Mouse (Mus musculus) neural tube, embryonic 15.5 days (tissue): ENCODE measurements around the gene Ctsh. TPM values are rescaled to one million over a fixed set of nuclear protein-coding genes. Genes with fewer than 3 reads are reported as not detected.
A peak's percentile ranks its signal among the peaks of the same experiment; 100 is the strongest.

ENCODE experiments used
- ATAC-seq: fragments of 200-750 bp; cut with Nextera tagmentation; 2 replicates; pipeline ENCODE4 v1.8.0; 2017; ENCODE audit warnings: mild to moderate bottlenecking, moderate TSS enrichment, moderate library complexity; ENCODE audit not compliant: low FRiP score
- H3K27ac ChIP-seq: fragments of 300-500 bp; sonication (generic); replicated peaks from 2 replicates; pipeline ENCODE4 v1.5.1; 2015; ENCODE audit warnings: mild to moderate bottlenecking, inconsistent platforms
- H3K27me3 ChIP-seq: fragments of 300-500 bp; sonication (generic); replicated peaks from 2 replicates; pipeline ENCODE4 v1.6.1; 2015; ENCODE audit warnings: inconsistent platforms
- H3K36me3 ChIP-seq: fragments of 300-500 bp; sonication (generic); 2 replicates; pipeline ENCODE4 v1.6.1; 2015; ENCODE audit warnings: inconsistent platforms
- H3K4me1 ChIP-seq: fragments of 300-500 bp; sonication (generic); 2 replicates; pipeline ENCODE4 v1.6.1; 2015; ENCODE audit warnings: inconsistent platforms
- H3K4me2 ChIP-seq: fragments of 300-500 bp; sonication (generic); 2 replicates; pipeline ENCODE4 v1.6.1; 2015; ENCODE audit warnings: inconsistent platforms, mild to moderate bottlenecking, moderate library complexity
- H3K4me3 ChIP-seq: fragments of 300-500 bp; sonication (generic); replicated peaks from 2 replicates; pipeline ENCODE4 v1.5.1; 2015; ENCODE audit warnings: mild to moderate bottlenecking, inconsistent platforms
- H3K9ac ChIP-seq: fragments of 300-500 bp; sonication (generic); replicated peaks from 2 replicates; pipeline ENCODE4 v1.6.1; 2015; ENCODE audit warnings: mild to moderate bottlenecking, inconsistent platforms
- H3K9me3 ChIP-seq: fragments of 300-500 bp; sonication (generic); replicated peaks from 2 replicates; pipeline ENCODE4 v1.6.1; 2016; ENCODE audit warnings: inconsistent platforms
- WGBS: fragments of 180-500 bp; shearing (Covaris S2); methylation state at CpG from one replicate; pipeline ENCODE4 v1.1.7; 2015; ENCODE audit warnings: mixed read lengths; 5-methylcytosine and 5-hydroxymethylcytosine counted together
- polyA plus RNA-seq: library from polyadenylated mRNA; unstranded; fragments of >200 nt; fragmentation: Nextera tagmentation; extraction: Ambion mirVana; gene quantifications from 2 replicates; pipeline ENCODE4 v1.2.1, GENCODE M21; 2015

Gene Ctsh
- polyA plus RNA-seq: 41.7 and 48.1 TPM in 2 replicates

- H3K4me3 ChIP-seq: peak within 1 kb of the TSS; percentile 41
- no peaks in the 10 kb centered on the region; the same call in 1 of the 2 replicates for H3K27me3 ChIP-seq
- peak within 1 kb of the TSS; percentile 76 for H3K4me2 ChIP-seq
- WGBS: 84% methylated on average over 2 of the region's 2 CpGs
- no peaks in the 10 kb centered on the region for H3K36me3 ChIP-seq
- no peak for ATAC-seq
- no peak within 1 kb of the TSS for H3K27ac ChIP-seq
- H3K9me3 ChIP-seq: no peaks in the 10 kb centered on the region
- peak within 1 kb of the TSS; percentile 34 for H3K9ac ChIP-seq
- H3K4me1 ChIP-seq: peaks cover 11% of the 10 kb centered on the region
Measured at GRCm38 (mm10) chr9:90053852-90054251, at the start of gene Ctsh. Gene Ctsh, plus strand, starts transcription at chr9:90054152.

- no peaks in the 10 kb centered on the region for H3K4me1 ChIP-seq
- 92% methylated on average over 3 of the region's 3 CpGs for WGBS
- no peak overlapping the region for H3K4me3 ChIP-seq
- no peak overlapping the region for H3K9ac ChIP-seq
- no peaks in the 10 kb centered on the region for H3K27me3 ChIP-seq
- H3K27ac ChIP-seq: no peak overlapping the region
- ATAC-seq: no peak
- no peak overlapping the region for H3K4me2 ChIP-seq
- no peaks in the 10 kb centered on the region for H3K9me3 ChIP-seq
- no peaks in the 10 kb centered on the region for H3K36me3 ChIP-seq
Measured at GRCm38 (mm10) chr9:90006432-90006831, 47.5 kb upstream of the Ctsh start.

GRCm38 (mm10) chr9:90007094-90007493 is 46.9 kb upstream of the Ctsh start:
- Histone ChIP-seq H3K36me3 (no peaks in the 10 kb centered on the region), H3K4me2 (no peak overlapping the region), H3K27ac (no peak overlapping the region), H3K9me3 (no peaks in the 10 kb centered on the region), H3K9ac (no peak overlapping the region), H3K27me3 (no peaks in the 10 kb centered on the region), H3K4me1 (no peaks in the 10 kb centered on the region), H3K4me3 (no peak overlapping the region)
- 18% methylated on average over 2 of the region's 2 CpGs for WGBS
- ATAC-seq: no peak

GRCm38 (mm10) chr9:90008138-90008537 is 45.8 kb upstream of the Ctsh start:
- ATAC-seq: no peak
- H3K4me1 ChIP-seq: no peaks in the 10 kb centered on the region
- WGBS: 91% methylated on average over 6 of the region's 6 CpGs

GRCm38 (mm10) chr9:90011849-90012248 is 42.1 kb upstream of the Ctsh start:
- no peak overlapping the region for H3K4me2 ChIP-seq
- no peak overlapping the region for H3K4me3 ChIP-seq
- no peaks in the 10 kb centered on the region for H3K27me3 ChIP-seq
- no peak for ATAC-seq
- WGBS: 69% methylated on average over 2 of the region's 2 CpGs
- H3K9me3 ChIP-seq: no peaks in the 10 kb centered on the region
- H3K36me3 ChIP-seq: no peaks in the 10 kb centered on the region
- H3K4me1 ChIP-seq: no peaks in the 10 kb centered on the region
- no peak overlapping the region for H3K27ac ChIP-seq
- no peak overlapping the region for H3K9ac ChIP-seq

More at GRCm38 (mm10) chr9:90008138-90008537, 45.8 kb upstream of the Ctsh start:
- Histone ChIP-seq H3K4me2 (no peak overlapping the region), H3K9ac (no peak overlapping the region), H3K36me3 (no peaks in the 10 kb centered on the region), H3K4me3 (no peak overlapping the region), H3K9me3 (no peaks in the 10 kb centered on the region), H3K27ac (no peak overlapping the region), H3K27me3 (no peaks in the 10 kb centered on the region)

GRCm38 (mm10) chr9:90014649-90015048 is 39.3 kb upstream of the Ctsh start:
- Histone ChIP-seq H3K4me1 (no peaks in the 10 kb centered on the region), H3K36me3 (no peaks in the 10 kb centered on the region), H3K9ac (no peak overlapping the region), H3K4me3 (no peak overlapping the region), H3K4me2 (no peak overlapping the region), H3K27me3 (no peaks in the 10 kb centered on the region), H3K27ac (no peak overlapping the region), H3K9me3 (no peaks in the 10 kb centered on the region)
- ATAC-seq: no peak
- WGBS: 92% methylated on average over 3 of the region's 3 CpGs

GRCm38 (mm10) chr9:90016204-90016603 is 37.7 kb upstream of the Ctsh start:
- Histone ChIP-seq H3K27ac (no peak overlapping the region), H3K4me1 (no peaks in the 10 kb centered on the region), H3K27me3 (no peaks in the 10 kb centered on the region), H3K4me3 (no peak overlapping the region), H3K9me3 (no peaks in the 10 kb centered on the region), H3K4me2 (no peak overlapping the region), H3K36me3 (no peaks in the 10 kb centered on the region), H3K9ac (no peak overlapping the region)
- ATAC-seq: no peak
- 79% methylated on average over 6 of the region's 6 CpGs for WGBS

GRCm38 (mm10) chr9:90020866-90021265 is 33.1 kb upstream of the Ctsh start:
- H3K27ac ChIP-seq: no peak overlapping the region
- no peak overlapping the region for H3K4me3 ChIP-seq
- no peaks in the 10 kb centered on the region for H3K27me3 ChIP-seq
- ATAC-seq: no peak
- 86% methylated on average over 6 of the region's 6 CpGs for WGBS
- H3K9me3 ChIP-seq: no peaks in the 10 kb centered on the region
- no peaks in the 10 kb centered on the region for H3K36me3 ChIP-seq
- H3K4me1 ChIP-seq: no peaks in the 10 kb centered on the region
- H3K9ac ChIP-seq: no peak overlapping the region
- no peak overlapping the region for H3K4me2 ChIP-seq

- Histone ChIP-seq H3K9me3 (no peaks in the 10 kb centered on the region), H3K36me3 (no peaks in the 10 kb centered on the region), H3K9ac (no peak overlapping the region), H3K27ac (no peak overlapping the region), H3K4me1 (no peaks in the 10 kb centered on the region), H3K4me3 (no peak overlapping the region), H3K4me2 (no peak overlapping the region), H3K27me3 (no peaks in the 10 kb centered on the region)
- no peak for ATAC-seq
- WGBS: 92% methylated on average over 4 of the region's 4 CpGs
Measured at GRCm38 (mm10) chr9:90021442-90021841, 32.5 kb upstream of the Ctsh start.

- no peaks in the 10 kb centered on the region for H3K9me3 ChIP-seq
- no peaks in the 10 kb centered on the region for H3K4me1 ChIP-seq
- H3K9ac ChIP-seq: no peak overlapping the region
- WGBS: 89% methylated on average over 6 of the region's 6 CpGs
- ATAC-seq: no peak
- H3K4me3 ChIP-seq: no peak overlapping the region
- H3K36me3 ChIP-seq: no peaks in the 10 kb centered on the region
- no peak overlapping the region for H3K27ac ChIP-seq
- H3K4me2 ChIP-seq: no peak overlapping the region
- H3K27me3 ChIP-seq: no peaks in the 10 kb centered on the region
Measured at GRCm38 (mm10) chr9:90027709-90028108, 26.2 kb upstream of the Ctsh start.

GRCm38 (mm10) chr9:90033922-90034321 is 20.0 kb upstream of the Ctsh start:
- WGBS: 94% methylated on average over 4 of the region's 4 CpGs
- no peaks in the 10 kb centered on the region for H3K4me1 ChIP-seq
- no peak overlapping the region for H3K9ac ChIP-seq
- no peaks in the 10 kb centered on the region for H3K36me3 ChIP-seq
- H3K4me2 ChIP-seq: no peak overlapping the region
- H3K27me3 ChIP-seq: no peaks in the 10 kb centered on the region
- H3K9me3 ChIP-seq: no peaks in the 10 kb centered on the region
- no peak; the same call in 1 of the 2 replicates for ATAC-seq
- H3K4me3 ChIP-seq: no peak overlapping the region
- H3K27ac ChIP-seq: no peak overlapping the region

- ATAC-seq: no peak
- H3K9me3 ChIP-seq: no peaks in the 10 kb centered on the region
Measured at GRCm38 (mm10) chr9:90035168-90035567, 18.8 kb upstream of the Ctsh start.

GRCm38 (mm10) chr9:90035794-90036193 is 18.2 kb upstream of the Ctsh start:
- no peak overlapping the region for H3K27ac ChIP-seq
- no peaks in the 10 kb centered on the region for H3K9me3 ChIP-seq
- H3K9ac ChIP-seq: no peak overlapping the region
- H3K4me1 ChIP-seq: no peaks in the 10 kb centered on the region
- no peaks in the 10 kb centered on the region for H3K36me3 ChIP-seq
- no peaks in the 10 kb centered on the region for H3K27me3 ChIP-seq
- H3K4me2 ChIP-seq: no peak overlapping the region
- ATAC-seq: no peak
- 92% methylated on average over 3 of the region's 3 CpGs for WGBS
- no peak overlapping the region for H3K4me3 ChIP-seq

More at GRCm38 (mm10) chr9:90035168-90035567, 18.8 kb upstream of the Ctsh start:
- H3K4me2 ChIP-seq: no peak overlapping the region
- no peaks in the 10 kb centered on the region for H3K36me3 ChIP-seq
- H3K9ac ChIP-seq: no peak overlapping the region
- no peak overlapping the region for H3K27ac ChIP-seq
- H3K4me1 ChIP-seq: no peaks in the 10 kb centered on the region
- 81% methylated on average over 2 of the region's 2 CpGs for WGBS
- no peaks in the 10 kb centered on the region for H3K27me3 ChIP-seq
- no peak overlapping the region for H3K4me3 ChIP-seq
